ENCODE assay signal across 9 mouse cellular contexts in the genomic region with DNA sequence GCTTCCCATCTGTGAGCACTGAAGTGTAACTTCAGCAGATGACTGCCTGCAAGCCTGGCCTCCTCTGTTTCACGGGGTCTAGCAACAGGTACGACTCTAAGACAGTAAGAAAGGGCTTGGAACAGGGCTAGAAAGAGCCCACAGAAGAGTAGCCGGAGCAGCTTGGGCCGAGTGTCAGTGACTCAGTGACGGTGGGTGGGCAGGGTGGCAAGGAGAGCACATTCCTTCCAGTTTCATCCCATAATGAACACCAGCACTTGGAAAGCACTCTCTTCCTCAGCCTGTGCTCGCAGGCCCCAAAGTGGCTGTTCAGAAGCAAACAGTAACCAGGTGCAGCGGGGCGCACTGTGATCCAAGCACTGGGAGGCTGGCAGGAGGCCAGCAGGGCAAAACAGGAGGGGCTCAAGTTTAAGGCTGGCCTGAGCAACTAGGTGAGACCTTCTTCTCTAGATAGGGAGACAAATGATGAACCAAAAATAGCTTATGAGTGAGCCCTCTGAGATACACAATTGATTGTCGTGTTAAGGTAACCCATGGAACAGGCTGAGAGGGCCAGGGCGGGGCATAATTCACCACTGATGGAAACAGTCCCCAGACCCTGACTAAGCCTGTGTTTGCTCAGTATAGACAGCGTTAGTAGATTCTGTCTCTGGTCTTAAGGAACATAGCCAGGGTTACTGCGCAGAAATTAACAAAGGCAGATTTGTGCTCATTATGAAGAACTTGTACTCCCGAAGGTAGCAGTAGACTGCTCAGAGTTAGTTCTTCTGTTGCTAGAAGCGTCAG. TPM values are rescaled to one million over a fixed set of nuclear protein-coding genes. Genes with fewer than 3 reads are reported as not detected.
DNase-seq lines count a peak whose midpoint lies in the region; ATAC-seq and TF ChIP-seq lines count a peak whose summit lies in the region.
"Had no signal": no experiment of that assay in that cellular context is flagged by ENCODE, and none has a peak within 500 bp of the region (broad histone marks: within the 10 kb centered on the region; RNA-seq: fewer than 3 reads in every experiment).

No protein-coding gene starts in this region.

- H3K4me1 ChIP-seq in lung, embryonic 15.5 days: peaks cover 62% of the 10 kb centered on the region
- peaks cover 47% of the 10 kb centered on the region for H3K4me1 ChIP-seq in embryonic fibroblast, embryonic 13.5 days (ENCODE audit: control insufficient read depth, insufficient read depth, low read length)
- peaks cover 65% of the 10 kb centered on the region for H3K4me1 ChIP-seq in intestine, embryonic 16.5 days (ENCODE audit: control insufficient read depth, insufficient read depth, low read length)
- peaks cover 60% of the 10 kb centered on the region for H3K4me1 ChIP-seq in stomach, embryonic 14.5 days (ENCODE audit: control insufficient read depth, insufficient read depth, low read length)

- H3K9ac ChIP-seq in lung, embryonic 15.5 days: no peak overlapping the region
- H3K9ac ChIP-seq in intestine, embryonic 16.5 days (ENCODE audit: low read depth, low read length): no peak overlapping the region
- H3K9ac ChIP-seq in stomach, embryonic 14.5 days (replicated peaks; ENCODE audit: low read depth, low read length): no peak overlapping the region

- no peaks in the 10 kb centered on the region for H3K9me3 ChIP-seq in lung, embryonic 15.5 days
- H3K9me3 ChIP-seq in intestine, embryonic 16.5 days (ENCODE audit: control insufficient read depth, low read length): no peaks in the 10 kb centered on the region
- H3K9me3 ChIP-seq in stomach, embryonic 14.5 days (ENCODE audit: control insufficient read depth, low read depth, low read length): no peaks in the 10 kb centered on the region

- peak overlapping the region; percentile 17; the same call in 1 of the 2 replicates for H3K4me2 ChIP-seq in lung, embryonic 15.5 days
- H3K4me2 ChIP-seq in intestine, embryonic 16.5 days (ENCODE audit: low read depth, low read length): no peak overlapping the region
- H3K4me2 ChIP-seq in stomach, embryonic 14.5 days (replicated peaks; ENCODE audit: low read depth, low read length): no peak overlapping the region

- TF ChIP-seq CTCF in embryonic fibroblast, embryonic 13.5 days (IDR thresholded peaks at IDR 0.05; ENCODE audit: borderline replicate concordance, insufficient read depth, low read length): no peak

- H3K27me3 ChIP-seq in lung, embryonic 15.5 days: no peaks in the 10 kb centered on the region
- H3K27me3 ChIP-seq in intestine, embryonic 16.5 days (replicated peaks; ENCODE audit: control insufficient read depth, insufficient read depth, low read length): no peaks in the 10 kb centered on the region
- H3K27me3 ChIP-seq in stomach, embryonic 14.5 days (ENCODE audit: control insufficient read depth, insufficient read depth, low read length): no peaks in the 10 kb centered on the region

- no peak for DNase-seq in lung, postnatal 36 days
- no peak for DNase-seq in MN1 (ENCODE audit: low spot score)
- DNase-seq in left cerebral cortex, adult 18-20 months (ENCODE audit: low spot score in 2 of 2): no peak
- DNase-seq: gastrocnemius, postnatal 10 days; lung, postnatal 10 days had no signal

- TF ChIP-seq POLR2A in embryonic fibroblast, embryonic 13.5 days (IDR thresholded peaks at IDR 0.05; ENCODE audit: low read depth, low read length): no peak

- 0 out of 2 replicates have a peak, but pooled peaks cover under 1% of the 10 kb centered on the region for H3K36me3 ChIP-seq in lung, embryonic 15.5 days
- no peaks in the 10 kb centered on the region for H3K36me3 ChIP-seq in intestine, embryonic 16.5 days (ENCODE audit: control insufficient read depth, insufficient read depth, low read length)
- H3K36me3 ChIP-seq in stomach, embryonic 14.5 days (ENCODE audit: control insufficient read depth, insufficient read depth, low read length): peaks cover 5% of the 10 kb centered on the region; the same call in 1 of the 2 replicates

- peak overlapping the region; percentile 91 for H3K27ac ChIP-seq in lung, embryonic 15.5 days
- H3K27ac ChIP-seq in embryonic fibroblast, embryonic 13.5 days (ENCODE audit: insufficient read depth, low read length): 0 out of 2 replicates have a peak overlapping the region, but pooled peaks have one; percentile 6
- H3K27ac ChIP-seq in intestine, embryonic 16.5 days (ENCODE audit: low read length): peak overlapping the region; percentile 14
- H3K27ac ChIP-seq in stomach, embryonic 14.5 days (ENCODE audit: low read length): peak overlapping the region; percentile 86

- H3K4me3 ChIP-seq in lung, embryonic 15.5 days: no peak overlapping the region
- no peak overlapping the region for H3K4me3 ChIP-seq in embryonic fibroblast, embryonic 13.5 days (ENCODE audit: insufficient read depth, low read length)
- H3K4me3 ChIP-seq in intestine, embryonic 16.5 days (ENCODE audit: low read length): no peak overlapping the region
- H3K4me3 ChIP-seq in stomach, embryonic 14.5 days (ENCODE audit: low read depth, low read length): no peak overlapping the region

- WGBS in lung, embryonic 15.5 days: 59% methylated on average over 14 of the region's 14 CpGs
- WGBS in intestine, embryonic 16.5 days: 51% methylated on average over 14 of the region's 14 CpGs
- WGBS in stomach, embryonic 14.5 days: 44% methylated on average over 14 of the region's 14 CpGs

- ATAC-seq in lung, embryonic 15.5 days (ENCODE audit: borderline replicate concordance, extremely low read depth, low FRiP score, low TSS enrichment): no peak
- ATAC-seq in intestine, embryonic 16.5 days: peak; percentile 40
- ATAC-seq in stomach, embryonic 14.5 days (ENCODE audit: insufficient number of reproducible peaks, insufficient read depth, low FRiP score, low read depth): 0 out of 2 replicates have a peak, but pooled peaks have one; percentile 15

RNA-seq across cellular contexts. Expression of a gene that starts 17.1 kb away (rescaled TPM):
- polyA plus RNA-seq in lung, embryonic 15.5 days (2015; fragmentation: Nextera tagmentation; extraction: Ambion mirVana): 0.20 and 0.35 TPM in 2 replicates
- polyA plus RNA-seq in embryonic fibroblast, embryonic 13.5 days (2011; ENCODE audit: insufficient read length, low read depth, missing spikeins): 0.40 TPM in 1 of 2 replicates, not detected in the other
- 0.07 and 0.09 TPM in 2 replicates for polyA plus RNA-seq in intestine, embryonic 16.5 days (2015; fragmentation: Nextera tagmentation; extraction: Ambion mirVana)
- polyA plus RNA-seq in stomach, embryonic 14.5 days (2014; fragmentation: Nextera tagmentation; extraction: Ambion mirVana): 0.20 and 0.27 TPM in 2 replicates
- total RNA-seq in left cerebral cortex, adult 18-20 months (2021): under 1 TPM; 0.28 to 0.37 TPM

Comparison
In these comparisons a context has a peak if more than half of its experiments do, and no peak if none do; other contexts are left out.
1. H3K27ac ChIP-seq: peak in every context shown above with its lines; median percentile 91 in lung, embryonic 15.5 days; 86 in stomach, embryonic 14.5 days; 14 in intestine, embryonic 16.5 days; 6 in embryonic fibroblast, embryonic 13.5 days.